8 mouse cellular contexts compared by ENCODE assay signal in the genomic region with DNA sequence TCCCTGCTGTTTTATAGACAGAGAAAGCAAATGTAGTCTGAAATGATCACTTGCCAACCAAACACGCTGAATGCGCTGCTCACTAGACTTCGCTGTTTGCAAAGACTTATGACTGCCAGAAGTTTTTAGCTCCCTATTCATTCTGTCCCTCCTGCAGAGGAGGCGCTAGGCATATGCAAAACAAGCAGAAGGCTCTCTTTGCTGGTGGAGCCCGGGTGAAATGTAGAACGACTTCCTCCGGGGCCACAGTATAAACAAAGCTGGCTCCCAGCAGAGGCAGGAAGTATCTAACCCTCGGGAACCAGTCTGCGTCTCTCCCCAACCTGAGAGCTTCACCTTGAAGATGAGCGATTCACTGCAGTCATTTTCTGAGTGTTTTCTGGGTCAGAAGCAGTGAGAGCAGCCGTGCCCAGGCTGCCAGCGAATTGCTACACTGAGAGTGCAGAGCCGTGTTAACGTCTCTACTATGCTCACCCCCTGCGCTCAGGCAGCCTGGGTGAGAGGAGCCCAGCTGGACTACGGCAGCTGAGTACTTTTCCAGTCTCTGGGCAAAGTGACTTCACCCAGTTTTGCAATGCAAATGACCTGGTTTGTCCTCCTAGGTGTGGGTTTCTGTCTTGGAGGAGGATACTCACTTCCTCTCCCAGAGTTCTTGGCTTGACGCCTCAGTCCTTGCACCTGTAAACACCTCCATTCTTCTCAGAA. TPM values are rescaled to one million over a fixed set of nuclear protein-coding genes. Genes with fewer than 3 reads are reported as not detected.
DNase-seq lines count a peak whose midpoint lies in the region; ATAC-seq and TF ChIP-seq lines count a peak whose summit lies in the region.

No protein-coding gene starts in this region.

- peak overlapping the region; percentile 62 for H3K4me2 ChIP-seq in kidney, embryonic 15.5 days

- 0 out of 2 replicates have a peak overlapping the region, but pooled peaks have one; percentile 28 for H3K9ac ChIP-seq in kidney, embryonic 15.5 days

- no peak for TF ChIP-seq CTCF in lung, adult 2 months (IDR thresholded peaks at IDR 0.05; ENCODE audit: insufficient read depth, low read length)
- TF ChIP-seq CTCF in olfactory bulb, adult 2 months (IDR thresholded peaks at IDR 0.05; ENCODE audit: insufficient read depth, low read depth, low read length): no peak

- H3K9me3 ChIP-seq in kidney, embryonic 15.5 days (replicated peaks): no peaks in the 10 kb centered on the region

- peak; percentile 64; the same call in 1 of the 2 replicates for ATAC-seq in kidney, embryonic 15.5 days (replicated peaks; ENCODE audit: low FRiP score)

- no peaks in the 10 kb centered on the region; the same call in 1 of the 2 replicates for H3K27me3 ChIP-seq in kidney, embryonic 15.5 days

- H3K4me1 ChIP-seq in kidney, embryonic 15.5 days: peaks cover 13% of the 10 kb centered on the region
- peaks cover 3% of the 10 kb centered on the region; the same call in 1 of the 2 replicates for H3K4me1 ChIP-seq in lung, adult 2 months (ENCODE audit: control insufficient read depth, insufficient read depth, low read length)
- H3K4me1 ChIP-seq in olfactory bulb, adult 2 months (ENCODE audit: control insufficient read depth, insufficient read depth, low read length): peaks cover 10% of the 10 kb centered on the region

- TF ChIP-seq POLR2A in lung, adult 2 months (IDR thresholded peaks at IDR 0.05; ENCODE audit: borderline replicate concordance, extremely low read depth, low read depth, low read length): no peak
- no peak for TF ChIP-seq POLR2A in olfactory bulb, adult 2 months (IDR thresholded peaks at IDR 0.05; ENCODE audit: insufficient read depth, low read depth, low read length)

- DNase-seq in spleen, postnatal 36 days (ENCODE audit: low spot score in 2 of 2): peak; percentile 31 to 33
- no peak for DNase-seq in spleen, postnatal 14 days (ENCODE audit: low spot score in 2 of 2)
- peak; percentile 72 for DNase-seq in cerebellum, adult 8-10 months
- peak; percentile 42 for DNase-seq in gastrocnemius, postnatal 25 days
- peak; percentile 13 for DNase-seq in lung, adult 2 months
- DNase-seq in yolk sac, embryonic 10.5 days (ENCODE audit: low spot score): no peak

- WGBS in kidney, embryonic 15.5 days: 6% methylated on average over 17 of the region's 17 CpGs
- WGBS in lung, adult 2 months: 5% methylated on average over 17 of the region's 17 CpGs
- 10% methylated on average over 17 of the region's 17 CpGs for WGBS in olfactory bulb, adult 2 months

- H3K27ac ChIP-seq in kidney, embryonic 15.5 days: no peak overlapping the region
- peak overlapping the region; percentile 47 for H3K27ac ChIP-seq in olfactory bulb, adult 2 months (ENCODE audit: insufficient read depth, low read depth, low read length)

- H3K4me3 ChIP-seq in kidney, embryonic 15.5 days (replicated peaks): peak overlapping the region; percentile 35
- peak overlapping the region; percentile 19 for H3K4me3 ChIP-seq in lung, adult 2 months (replicated peaks; ENCODE audit: extremely low read depth, low read depth, low read length)
- peak overlapping the region; percentile 35 for H3K4me3 ChIP-seq in olfactory bulb, adult 2 months (ENCODE audit: insufficient read depth, low read depth, low read length)

- H3K36me3 ChIP-seq in kidney, embryonic 15.5 days: no peaks in the 10 kb centered on the region

RNA-seq across cellular contexts. Expression of a gene that starts 15.4 kb away (rescaled TPM):
- 100 to 1,000 TPM; 121 to 125 TPM for total RNA-seq in gastrocnemius, postnatal 25 days (2021)
- 1.1 and 2.1 TPM in 2 replicates for polyA plus RNA-seq in kidney, embryonic 15.5 days (2015; fragmentation: Nextera tagmentation; extraction: Ambion mirVana)
- polyA plus RNA-seq in lung, adult 2 months (2012; rRNA removed): 1.1 and 3.3 TPM in 2 replicates
- polyA plus RNA-seq in olfactory bulb, adult 2 months (2012; ENCODE audit: insufficient read depth, insufficient read length, low replicate concordance, missing spikeins): 29.1 TPM in 1 of 2 replicates, not detected in the other

Comparison
In these comparisons a context has a peak if more than half of its experiments do, and no peak if none do; other contexts are left out.
1. DNase-seq: peak in spleen, postnatal 36 days (2 of 2), cerebellum, adult 8-10 months (single experiment), gastrocnemius, postnatal 25 days (single experiment) and lung, adult 2 months (single experiment); none in spleen, postnatal 14 days (0 of 2) and yolk sac, embryonic 10.5 days (single experiment).
2. Peak in every context shown above with its lines, with median percentiles within 50 percentile points of each other: H3K4me3 ChIP-seq.